Mouse (Mus musculus) intestine, embryonic 16.5 days (tissue): ENCODE results near the gene Knl1. TPM values are rescaled to one million over a fixed set of nuclear protein-coding genes. Genes with fewer than 3 reads are reported as not detected.

Experiments
- ATAC-seq: fragments of 200-750 bp; cut with Nextera tagmentation; 2 replicates; pipeline ENCODE4 v1.8.0; 2017; ENCODE audit warnings: moderate TSS enrichment, moderate library complexity
- H3K27ac ChIP-seq: fragments of 300-500 bp; sonication (generic); 2 replicates; pipeline ENCODE4 v1.5.1; 2014; ENCODE audit warnings: mild to moderate bottlenecking, low read length
- H3K27me3 ChIP-seq: fragments of 300-500 bp; sonication (generic); replicated peaks from 2 replicates; pipeline ENCODE4 v1.6.1; 2014; ENCODE audit warnings: low read length, control low read depth, mixed read lengths; ENCODE audit not compliant: control insufficient read depth, insufficient read depth
- H3K36me3 ChIP-seq: fragments of 300-500 bp; sonication (generic); 2 replicates; pipeline ENCODE4 v1.6.1; 2014; ENCODE audit warnings: low read length, control low read depth; ENCODE audit not compliant: control insufficient read depth, insufficient read depth
- H3K4me1 ChIP-seq: fragments of 300-500 bp; sonication (generic); 2 replicates; pipeline ENCODE4 v1.6.1; 2014; ENCODE audit warnings: low read length, control low read depth, mixed read lengths; ENCODE audit not compliant: control insufficient read depth, insufficient read depth
- H3K4me2 ChIP-seq: fragments of 300-500 bp; sonication (generic); 2 replicates; pipeline ENCODE4 v1.6.1; 2014; ENCODE audit warnings: low read depth, low read length, control low read depth
- H3K4me3 ChIP-seq: fragments of 300-500 bp; sonication (generic); 2 replicates; pipeline ENCODE4 v1.5.1; 2014; ENCODE audit warnings: mild to moderate bottlenecking, low read length
- H3K9ac ChIP-seq: fragments of 300-500 bp; sonication (generic); 2 replicates; pipeline ENCODE4 v1.6.1; 2014; ENCODE audit warnings: low read depth, low read length
- H3K9me3 ChIP-seq: fragments of 300-500 bp; sonication (generic); 2 replicates; pipeline ENCODE4 v1.6.1; 2016; ENCODE audit warnings: low read length, control low read depth; ENCODE audit not compliant: control insufficient read depth
- WGBS: fragments of 180-500 bp; shearing (Covaris S2); extraction: QIAGEN DNeasy Blood & Tissue Kit; methylation state at CpG from one replicate; pipeline ENCODE4 v1.1.7; 2014; 5-methylcytosine and 5-hydroxymethylcytosine counted together
- polyA plus RNA-seq: library from polyadenylated mRNA; unstranded; fragments of >200 nt; fragmentation: Nextera tagmentation; extraction: Ambion mirVana; gene quantifications from 2 replicates; pipeline ENCODE4 v1.2.1, GENCODE M21; 2015

Knl1 gene
- polyA plus RNA-seq, 1 experiment from 2014 or later, result 37.8 TPM

DNA sequence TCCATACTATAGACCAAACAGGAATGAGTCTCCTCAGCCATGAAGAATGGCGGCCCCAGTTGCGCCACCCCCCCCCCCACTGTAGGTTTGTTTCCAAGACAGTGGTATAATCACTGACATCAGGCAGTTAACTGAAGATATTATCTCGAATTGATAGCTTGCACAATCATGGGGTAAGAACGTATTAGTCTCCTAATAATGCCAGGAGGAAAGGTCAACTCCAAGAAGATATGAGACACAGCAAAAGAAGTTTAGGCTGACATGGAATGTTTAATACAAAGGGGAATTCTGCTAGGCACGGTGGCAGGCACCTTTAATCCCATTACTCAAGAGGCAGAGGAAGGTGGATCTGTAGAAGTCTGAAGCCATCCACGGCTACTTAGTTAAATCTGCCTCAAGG is 99.5 kb downstream of the Knl1 start:
- peaks cover 28% of the 10 kb centered on the region for H3K36me3 ChIP-seq
- no peak overlapping the region for H3K4me3 ChIP-seq
- no peaks in the 10 kb centered on the region for H3K9me3 ChIP-seq
- no peaks in the 10 kb centered on the region for H3K27me3 ChIP-seq
- WGBS, result 86% methylated on average over 6 of the region's 6 CpGs
- no peaks in the 10 kb centered on the region for H3K4me1 ChIP-seq
- ATAC-seq, result no peak
- no peak overlapping the region for H3K4me2 ChIP-seq
- H3K27ac ChIP-seq, result no peak overlapping the region
- no peak overlapping the region for H3K9ac ChIP-seq

DNA sequence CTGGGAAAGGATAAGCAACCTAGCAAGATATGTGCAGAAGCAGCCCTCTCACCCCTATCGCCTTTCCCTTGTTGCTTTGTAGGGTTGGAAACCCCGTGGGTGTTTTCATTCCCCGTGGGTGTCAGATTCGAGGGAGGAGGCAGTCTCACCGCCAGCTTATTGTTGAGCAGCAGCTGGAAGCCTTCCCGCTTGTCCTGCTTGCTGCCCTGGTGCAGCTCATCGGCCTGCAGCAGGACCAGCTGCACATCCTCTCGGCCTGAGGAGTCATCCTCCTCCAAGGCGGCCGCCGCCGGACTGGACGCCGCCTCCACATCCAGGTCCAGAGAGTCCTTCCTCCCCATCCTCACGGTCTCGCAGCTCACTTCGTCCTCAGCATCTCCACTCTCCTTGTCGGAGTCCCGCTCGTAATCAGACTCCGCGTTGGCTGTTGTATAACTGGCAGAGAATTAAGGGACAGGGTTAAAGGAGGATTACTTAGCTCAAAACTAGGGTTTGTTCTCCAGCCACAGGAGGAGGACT is 100.3 kb downstream of the Knl1 start:
- H3K36me3 ChIP-seq, result peaks cover 24% of the 10 kb centered on the region
- H3K4me2 ChIP-seq, result no peak overlapping the region
- 84% methylated on average over 22 of the region's 22 CpGs for WGBS
- H3K4me3 ChIP-seq, result no peak overlapping the region
- ATAC-seq, result no peak
- no peaks in the 10 kb centered on the region for H3K27me3 ChIP-seq
- no peaks in the 10 kb centered on the region for H3K9me3 ChIP-seq
- no peaks in the 10 kb centered on the region for H3K4me1 ChIP-seq
- H3K9ac ChIP-seq, result no peak overlapping the region
- no peak overlapping the region for H3K27ac ChIP-seq

DNA sequence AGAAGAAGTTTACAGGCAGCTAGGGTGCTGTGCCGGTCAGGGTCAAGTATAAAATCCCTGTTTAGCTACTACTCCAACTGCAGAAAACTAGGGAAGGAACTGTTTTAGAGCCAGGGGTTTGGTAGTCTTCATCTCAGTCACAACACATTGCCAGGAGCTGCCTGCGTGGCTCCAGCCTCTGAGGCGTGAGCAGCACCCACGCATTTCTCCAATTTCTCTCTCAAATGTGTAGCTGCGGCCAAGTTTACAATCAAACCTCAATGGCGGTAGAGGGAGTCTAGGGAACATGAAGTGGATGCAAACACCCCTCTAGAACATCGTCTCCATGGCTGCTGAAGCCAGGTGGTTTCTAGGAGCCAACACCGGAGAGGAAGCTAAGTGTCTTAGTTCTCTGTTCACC is 100.9 kb downstream of the Knl1 start:
- no peak for ATAC-seq
- Histone ChIP-seq H3K4me2 (no peak overlapping the region), H3K27ac (no peak overlapping the region), H3K36me3 (peaks cover 26% of the 10 kb centered on the region), H3K27me3 (no peaks in the 10 kb centered on the region), H3K4me1 (no peaks in the 10 kb centered on the region), H3K4me3 (no peak overlapping the region), H3K9me3 (no peaks in the 10 kb centered on the region), H3K9ac (no peak overlapping the region)
- 93% methylated on average over 8 of the region's 8 CpGs for WGBS

DNA sequence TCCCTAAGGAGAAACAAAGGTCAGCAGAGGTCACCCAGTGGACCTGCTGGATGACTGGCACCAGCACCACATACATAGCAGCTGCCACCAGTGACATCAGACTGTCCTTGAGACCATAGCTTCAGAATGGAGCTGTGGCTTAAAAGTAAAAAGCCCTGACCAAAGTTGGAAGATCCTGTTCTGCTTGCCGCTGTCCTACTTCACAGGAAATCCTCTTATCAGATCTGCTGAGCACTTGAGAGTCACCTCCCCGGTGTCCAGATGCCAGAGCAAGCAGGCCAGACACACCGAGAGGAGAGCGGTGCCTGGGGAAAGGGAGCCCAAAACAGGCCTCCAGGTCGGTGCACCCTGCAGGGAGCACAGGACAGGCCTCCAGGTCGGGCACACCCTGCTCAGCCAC is 105.3 kb downstream of the Knl1 start:
- 84% methylated on average over 6 of the region's 6 CpGs for WGBS
- H3K9me3 ChIP-seq, result no peaks in the 10 kb centered on the region
- ATAC-seq, result no peak
- no peak overlapping the region for H3K9ac ChIP-seq
- H3K36me3 ChIP-seq, result peaks cover 11% of the 10 kb centered on the region; the same call in 1 of the 2 replicates
- no peak overlapping the region for H3K4me2 ChIP-seq
- H3K4me3 ChIP-seq, result no peak overlapping the region
- H3K4me1 ChIP-seq, result peaks cover 15% of the 10 kb centered on the region
- H3K27ac ChIP-seq, result no peak overlapping the region
- H3K27me3 ChIP-seq, result no peaks in the 10 kb centered on the region

DNA sequence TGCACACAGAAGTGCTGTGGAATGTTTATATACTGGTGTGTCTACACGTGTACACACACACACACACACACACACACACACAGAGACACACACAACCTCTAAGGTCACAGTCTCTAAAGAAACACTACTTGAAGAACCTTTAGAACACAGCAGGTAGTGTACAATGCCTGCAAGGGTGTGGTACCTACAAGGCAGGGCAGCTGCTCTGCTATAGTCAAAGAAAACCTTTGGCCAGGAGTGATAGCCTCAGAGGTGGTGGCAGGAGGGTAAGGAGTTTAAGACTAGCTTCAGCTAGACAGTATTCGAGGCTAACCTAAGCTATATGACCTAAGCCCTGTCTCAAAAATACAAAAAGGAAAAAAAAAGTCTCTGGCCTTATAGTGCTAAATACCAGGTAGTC is 107.8 kb downstream of the Knl1 start:
- peaks cover 4% of the 10 kb centered on the region; the same call in 1 of the 2 replicates for H3K36me3 ChIP-seq
- peaks cover 18% of the 10 kb centered on the region for H3K4me1 ChIP-seq
- ATAC-seq, result peak; percentile 52
- no peak overlapping the region for H3K9ac ChIP-seq
- 75% methylated on average over 2 of the region's 2 CpGs for WGBS
- H3K4me3 ChIP-seq, result no peak overlapping the region
- 0 out of 2 replicates have a peak overlapping the region, but pooled peaks have one; percentile 34 for H3K27ac ChIP-seq
- no peak overlapping the region; the same call in 1 of the 2 replicates for H3K4me2 ChIP-seq
- H3K27me3 ChIP-seq, result no peaks in the 10 kb centered on the region
- H3K9me3 ChIP-seq, result no peaks in the 10 kb centered on the region

Other genes with a start within 250 kb of the Knl1 start
- 78.5 and 85.7 TPM in 2 replicates for gene Knstrn, start 233.1 kb upstream of the Knl1 start, polyA plus RNA-seq
- 41.9 and 51.3 TPM in 2 replicates for gene Ivd, start 185.2 kb upstream of the Knl1 start, polyA plus RNA-seq
- 3.6 and 4.9 TPM in 2 replicates for gene Bahd1, start 146.7 kb upstream of the Knl1 start, polyA plus RNA-seq
- gene Chst14, start 120.6 kb upstream of the Knl1 start, polyA plus RNA-seq, result 16.1 and 16.6 TPM in 2 replicates
- gene Ccdc32, start 17.7 kb upstream of the Knl1 start, polyA plus RNA-seq, result 37.6 and 39.9 TPM in 2 replicates
- gene Rpusd2, start 12.3 kb upstream of the Knl1 start, polyA plus RNA-seq, result 3.9 TPM in 2 replicates
- 33.1 and 41.2 TPM in 2 replicates for gene Rad51, start 65.7 kb downstream of the Knl1 start, polyA plus RNA-seq
- 63.9 and 73.2 TPM in 2 replicates for gene Rmdn3, start 109.9 kb downstream of the Knl1 start, polyA plus RNA-seq
- 41.2 and 51.9 TPM in 2 replicates for gene Gchfr, start 120.7 kb downstream of the Knl1 start, polyA plus RNA-seq
- gene Gm14137, start 127.4 kb downstream of the Knl1 start, polyA plus RNA-seq, result 0.15 and 0.31 TPM in 2 replicates
- 69.1 and 69.8 TPM in 2 replicates for gene Zfyve19, start 161.5 kb downstream of the Knl1 start, polyA plus RNA-seq
- 10.3 and 14.9 TPM in 2 replicates for gene Dnajc17, start 161.7 kb downstream of the Knl1 start, polyA plus RNA-seq
- 30.1 and 35.2 TPM in 2 replicates for gene Ppp1r14d, start 182.8 kb downstream of the Knl1 start, polyA plus RNA-seq
- 114 and 132 TPM in 2 replicates for gene Spint1, start 190.2 kb downstream of the Knl1 start, polyA plus RNA-seq
- 3.9 and 4.1 TPM in 2 replicates for gene Rhov, start 224.2 kb downstream of the Knl1 start, polyA plus RNA-seq
- 25.5 and 29.6 TPM in 2 replicates for gene Vps18, start 241.6 kb downstream of the Knl1 start, polyA plus RNA-seq